Mouse (Mus musculus): ENCODE results near the gene Pard3.

The Pard3 gene

GRCm38 (mm10) chr8:127438625-127439391 lies 375.1 kb downstream of the Pard3 start:
- peak; percentile 52 for DNase-seq (ENCODE audit: low spot score)

GRCm38 (mm10) chr8:127439392-127440160 lies 375.9 kb downstream of the Pard3 start:
- no peak for DNase-seq (ENCODE audit: low spot score)

- peak; percentile 79 for DNase-seq (ENCODE audit: low spot score)
These were observed 376.6 kb downstream of the Pard3 start for GRCm38 (mm10) chr8:127440161-127440833.

GRCm38 (mm10) chr8:127440834-127441485 lies 377.3 kb downstream of the Pard3 start:
- peak; percentile 90 for DNase-seq (ENCODE audit: low spot score)

- DNase-seq (ENCODE audit: low spot score): peak; percentile 44
These were observed 383.7 kb downstream of the Pard3 start for GRCm38 (mm10) chr8:127447401-127447800.

GRCm38 (mm10) chr8:127449066-127449840 lies 385.6 kb downstream of the Pard3 start:
- no peak for DNase-seq (ENCODE audit: low spot score)

GRCm38 (mm10) chr8:127450954-127451668 lies 387.4 kb downstream of the Pard3 start:
- DNase-seq (ENCODE audit: low spot score): no peak

- DNase-seq (ENCODE audit: low spot score): no peak
These were observed 388.7 kb downstream of the Pard3 start for GRCm38 (mm10) chr8:127452364-127452763.

GRCm38 (mm10) chr8:127457901-127458300 lies 394.2 kb downstream of the Pard3 start:
- peak; percentile 27 for DNase-seq (ENCODE audit: low spot score)

- peak; percentile 79 for DNase-seq (ENCODE audit: low spot score)
These were observed 397.5 kb downstream of the Pard3 start for GRCm38 (mm10) chr8:127461173-127461572.

GRCm38 (mm10) chr8:127462378-127462935 lies 398.8 kb downstream of the Pard3 start:
- DNase-seq (ENCODE audit: low spot score): no peak

- DNase-seq (ENCODE audit: low spot score): no peak
These were observed 400.6 kb downstream of the Pard3 start for GRCm38 (mm10) chr8:127464300-127464699.

GRCm38 (mm10) chr8:127472204-127472603 lies 408.5 kb downstream of the Pard3 start:
- DNase-seq (ENCODE audit: low spot score): peak; percentile 46

GRCm38 (mm10) chr8:127480003-127480402 lies 416.3 kb downstream of the Pard3 start:
- no peak for DNase-seq (ENCODE audit: low spot score)

- no peak for DNase-seq (ENCODE audit: low spot score)
These were observed 421.9 kb downstream of the Pard3 start for GRCm38 (mm10) chr8:127485618-127486017.

- DNase-seq (ENCODE audit: low spot score): no peak
These were observed 428.3 kb downstream of the Pard3 start for GRCm38 (mm10) chr8:127491963-127492362.

GRCm38 (mm10) chr8:127495226-127495780 lies 431.6 kb downstream of the Pard3 start:
- no peak for DNase-seq (ENCODE audit: low spot score)

GRCm38 (mm10) chr8:127498997-127499719 lies 435.5 kb downstream of the Pard3 start:
- no peak for DNase-seq (ENCODE audit: low spot score)

GRCm38 (mm10) chr8:127499720-127500114 lies 436.0 kb downstream of the Pard3 start:
- DNase-seq (ENCODE audit: low spot score): no peak
